In the genomic region with DNA sequence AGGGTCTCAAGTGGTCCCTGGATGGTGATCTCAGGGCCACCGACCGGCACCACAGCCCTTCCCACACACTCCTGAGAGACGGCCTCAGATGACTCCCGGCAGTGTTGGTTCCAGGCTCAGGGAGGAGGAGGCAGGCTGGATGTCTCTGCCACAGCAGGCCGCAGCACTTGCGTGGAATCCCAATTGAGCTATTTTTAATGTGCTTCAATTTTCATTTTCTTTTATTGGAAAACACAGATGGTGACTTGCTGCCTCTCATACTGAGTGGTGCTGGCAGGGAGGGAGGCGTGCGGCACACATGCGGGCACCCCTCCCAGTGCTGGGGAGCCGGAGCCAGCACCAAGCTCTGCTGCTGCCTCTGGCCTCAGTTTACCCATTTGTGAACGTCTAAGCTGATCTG, we compare ENCODE assay signal across 11 mouse cellular contexts. TPM values are rescaled to one million over a fixed set of nuclear protein-coding genes. Genes with fewer than 3 reads are reported as not detected.
A peak's percentile ranks its signal among the peaks of the same experiment; 100 is the strongest.
DNase-seq lines count a peak whose midpoint lies in the region; ATAC-seq and TF ChIP-seq lines count a peak whose summit lies in the region.
"Had no signal": no experiment of that assay in that cellular context is flagged by ENCODE, and none has a peak within 500 bp of the region (broad histone marks: within the 10 kb centered on the region; RNA-seq: fewer than 3 reads in every experiment).

No protein-coding gene starts in this region.

- TF ChIP-seq CTCF in brain, embryonic 14.5 days (IDR thresholded peaks at IDR 0.05; ENCODE audit: borderline replicate concordance, extremely low read depth, insufficient read depth, insufficient read length), result no peak
- no peak for TF ChIP-seq CTCF in hindbrain, postnatal 0 days (IDR thresholded peaks at IDR 0.05; ENCODE audit: low read depth)
- TF ChIP-seq CTCF in thymus, adult 2 months (IDR thresholded peaks at IDR 0.05; ENCODE audit: borderline replicate concordance, control insufficient read depth, extremely low read depth, insufficient read depth, low read length, poor library complexity), result no peak

- TF ChIP-seq POLR2A in brain, embryonic 14.5 days (IDR thresholded peaks at IDR 0.05; ENCODE audit: borderline replicate concordance, extremely low read depth, insufficient read depth, insufficient read length, poor library complexity, severe bottlenecking), result no peak
- TF ChIP-seq POLR2A in thymus, adult 2 months (IDR thresholded peaks at IDR 0.05; ENCODE audit: control insufficient read depth, extremely low read depth, insufficient read depth, low read length, poor library complexity), result no peak

- no peak overlapping the region for H3K4me2 ChIP-seq in hindbrain, postnatal 0 days (ENCODE audit: low read depth, low read length)
- H3K4me2 ChIP-seq in liver, embryonic 11.5 days, result no peak overlapping the region
- H3K4me2 ChIP-seq: liver, embryonic 12.5 days had no signal

- 49% methylated on average over 11 of the region's 11 CpGs for WGBS in hindbrain, postnatal 0 days
- 95% methylated on average over 11 of the region's 11 CpGs for WGBS in thymus, adult 2 months
- 85% methylated on average over 11 of the region's 11 CpGs for WGBS in liver, embryonic 11.5 days

- H3K9ac ChIP-seq in hindbrain, postnatal 0 days (replicated peaks; ENCODE audit: low read length), result no peak overlapping the region
- no peak overlapping the region for H3K9ac ChIP-seq in liver, embryonic 11.5 days (ENCODE audit: low read depth, low read length)
- H3K9ac ChIP-seq: liver, embryonic 12.5 days had no signal

- peak; percentile 78 for DNase-seq in brain, embryonic 14.5 days (ENCODE audit: low read depth)
- peak; percentile 64 for DNase-seq in cerebellum, adult 9-11 months
- no peak for DNase-seq in hindbrain, postnatal 0 days (ENCODE audit: low spot score)
- peak; percentile 72 to 84 for DNase-seq in left cerebral cortex, postnatal 36 days (ENCODE audit: low spot score in 2 of 2)
- no peak for DNase-seq in urinary bladder, postnatal 25 days (ENCODE audit: low spot score)
- DNase-seq in thymus, adult 2 months, result no peak
- no peak for DNase-seq in liver, embryonic 11.5 days (ENCODE audit: low spot score)
- DNase-seq in lung, adult 18-20 months, result no peak
- DNase-seq: gastrocnemius, postnatal 10 days had no signal

- peak; percentile 39; the same call in 1 of the 2 replicates for ATAC-seq in hindbrain, postnatal 0 days
- ATAC-seq in liver, embryonic 11.5 days (replicated peaks; ENCODE audit: low FRiP score), result no peak
- ATAC-seq: inflammation-experienced regulatory T-cells, adult 6 months; liver, embryonic 12.5 days had no signal

- H3K4me1 ChIP-seq in hindbrain, postnatal 0 days (ENCODE audit: insufficient read depth, low read length), result 0 out of 2 replicates have a peak, but pooled peaks cover 5% of the 10 kb centered on the region
- H3K4me1 ChIP-seq in thymus, adult 2 months (replicated peaks; ENCODE audit: control insufficient read depth, insufficient read depth, low read length), result peaks cover 8% of the 10 kb centered on the region
- H3K4me1 ChIP-seq in liver, embryonic 11.5 days (replicated peaks; ENCODE audit: control insufficient read depth, insufficient read depth, low read length), result peaks cover 15% of the 10 kb centered on the region

- no peaks in the 10 kb centered on the region for H3K36me3 ChIP-seq in hindbrain, postnatal 0 days (ENCODE audit: insufficient read depth, low read length)
- H3K36me3 ChIP-seq in thymus, adult 2 months (ENCODE audit: control insufficient read depth, insufficient read depth, low read length), result no peaks in the 10 kb centered on the region
- no peaks in the 10 kb centered on the region for H3K36me3 ChIP-seq in liver, embryonic 11.5 days (ENCODE audit: control insufficient read depth, insufficient read depth, low read length)
- H3K36me3 ChIP-seq: liver, embryonic 12.5 days had no signal

- H3K27ac ChIP-seq in hindbrain, postnatal 0 days, result 0 out of 2 replicates have a peak overlapping the region, but pooled peaks have one; percentile 0
- H3K27ac ChIP-seq in thymus, adult 2 months (ENCODE audit: control insufficient read depth, insufficient read depth, low read length), result no peak overlapping the region
- no peak overlapping the region for H3K27ac ChIP-seq in liver, embryonic 11.5 days (ENCODE audit: low read depth, low read length)
- H3K27ac ChIP-seq: liver, embryonic 12.5 days had no signal

- intact Hi-C loops in left cerebral cortex, postnatal 36 days (cut with DNase I), result no loop called here

- H3K4me3 ChIP-seq in hindbrain, postnatal 0 days (ENCODE audit: low read length), result no peak overlapping the region
- no peak overlapping the region for H3K4me3 ChIP-seq in thymus, adult 2 months (ENCODE audit: control insufficient read depth, insufficient read depth, low read length)
- H3K4me3 ChIP-seq in liver, embryonic 11.5 days (ENCODE audit: low read depth, low read length), result no peak overlapping the region
- H3K4me3 ChIP-seq: liver, embryonic 12.5 days had no signal

- no peaks in the 10 kb centered on the region for H3K27me3 ChIP-seq in hindbrain, postnatal 0 days (ENCODE audit: insufficient read depth, low read length)
- no peaks in the 10 kb centered on the region for H3K27me3 ChIP-seq in thymus, adult 2 months (ENCODE audit: control insufficient read depth, insufficient read depth, low read length)
- H3K27me3 ChIP-seq in liver, embryonic 11.5 days (replicated peaks; ENCODE audit: control insufficient read depth, insufficient read depth, low read length), result no peaks in the 10 kb centered on the region

- no peaks in the 10 kb centered on the region for H3K9me3 ChIP-seq in hindbrain, postnatal 0 days (ENCODE audit: low read length)
- H3K9me3 ChIP-seq in liver, embryonic 11.5 days (ENCODE audit: control insufficient read depth, low read length), result no peaks in the 10 kb centered on the region
- H3K9me3 ChIP-seq: liver, embryonic 12.5 days had no signal

RNA-seq across cellular contexts. Expression of a gene that starts 42.5 kb away (rescaled TPM):
- 110 and 141 TPM in 2 replicates for polyA plus RNA-seq in brain, embryonic 14.5 days (2012; rRNA removed)
- 136 and 150 TPM in 2 replicates for total RNA-seq in hindbrain, postnatal 0 days (2014; rRNA removed)
- 12.6 and 13.0 TPM in 2 replicates for polyA plus RNA-seq in hindbrain, postnatal 0 days (2015; fragmentation: Nextera tagmentation; extraction: Ambion mirVana)
- 10 to 100 TPM; 16.9 to 18.0 TPM for total RNA-seq in left cerebral cortex, postnatal 36 days (2021)
- polyA plus RNA-seq in thymus, adult 2 months (2012; rRNA removed), result 15.4 and 24.1 TPM in 2 replicates
- polyA plus RNA-seq in liver, embryonic 11.5 days (2014; fragmentation: Nextera tagmentation; extraction: Ambion mirVana), result 4.8 and 5.1 TPM in 2 replicates

Comparison
In these comparisons a context has a peak if more than half of its experiments do, and no peak if none do; other contexts are left out.
1. DNase-seq: peak in brain, embryonic 14.5 days (single experiment), cerebellum, adult 9-11 months (single experiment) and left cerebral cortex, postnatal 36 days (2 of 2); none in hindbrain, postnatal 0 days (single experiment), urinary bladder, postnatal 25 days (single experiment), thymus, adult 2 months (single experiment), liver, embryonic 11.5 days (single experiment) and lung, adult 18-20 months (0 of 2).